Mouse (Mus musculus) layer of hippocampus, postnatal 36 days (tissue): ENCODE measurements around the gene Nsa2. TPM values are rescaled to one million over a fixed set of nuclear protein-coding genes. Genes with fewer than 3 reads are reported as not detected.

Source experiments
- DNase-seq, 2 experiments: peaks; one replicate each; pipeline ENCODE4 v3.0.0; 2022
- total RNA-seq, 2 experiments: library from RNA; stranded (reverse); gene quantifications; 2 replicates each; pipeline ENCODE4 v1.2.3; 2021

Gene Nsa2
- total RNA-seq, 2 experiments from 2014 or later = 44.5 to 49.0 TPM

DNA sequence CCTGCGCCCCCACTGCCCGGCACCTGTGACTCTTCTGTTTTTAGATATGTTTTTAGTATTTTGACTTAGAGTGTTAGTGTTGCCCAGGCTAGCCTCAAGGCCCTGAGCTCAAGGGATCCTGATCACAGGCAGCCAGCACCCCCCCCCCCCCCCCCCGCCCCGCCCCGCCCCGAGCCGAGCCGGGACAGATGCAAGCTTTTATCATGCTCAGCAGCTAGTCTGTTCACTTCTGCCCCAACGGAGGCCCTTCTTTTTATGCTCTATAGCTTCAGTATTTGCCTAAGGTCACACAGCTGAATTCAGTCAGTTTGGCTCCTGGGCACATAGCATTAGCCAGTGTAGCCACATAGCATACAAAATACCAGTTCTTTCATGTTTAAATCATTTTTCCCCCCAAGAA, 51.4 kb downstream of the Nsa2 start:
- no peak for DNase-seq

DNA sequence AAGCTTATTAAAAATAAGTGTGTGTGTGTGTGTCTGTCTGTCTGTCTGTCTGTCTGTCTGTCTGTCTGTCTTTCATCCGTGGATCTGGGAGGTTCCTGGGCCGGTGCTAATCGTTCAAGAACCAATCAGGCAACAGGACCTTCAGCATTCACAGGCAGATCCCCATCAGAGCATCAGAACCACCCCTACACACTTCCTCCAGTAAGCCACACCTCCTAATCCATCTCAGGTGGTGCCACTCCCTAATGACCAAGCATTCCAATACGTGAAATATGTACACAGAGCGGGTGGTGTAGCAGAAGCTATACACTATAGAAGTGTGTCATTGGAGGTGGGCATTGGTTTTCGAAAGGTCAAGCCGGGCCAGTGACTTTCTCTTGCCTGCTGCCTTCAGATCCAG, 55.3 kb downstream of the Nsa2 start:
- no peak for DNase-seq

DNA sequence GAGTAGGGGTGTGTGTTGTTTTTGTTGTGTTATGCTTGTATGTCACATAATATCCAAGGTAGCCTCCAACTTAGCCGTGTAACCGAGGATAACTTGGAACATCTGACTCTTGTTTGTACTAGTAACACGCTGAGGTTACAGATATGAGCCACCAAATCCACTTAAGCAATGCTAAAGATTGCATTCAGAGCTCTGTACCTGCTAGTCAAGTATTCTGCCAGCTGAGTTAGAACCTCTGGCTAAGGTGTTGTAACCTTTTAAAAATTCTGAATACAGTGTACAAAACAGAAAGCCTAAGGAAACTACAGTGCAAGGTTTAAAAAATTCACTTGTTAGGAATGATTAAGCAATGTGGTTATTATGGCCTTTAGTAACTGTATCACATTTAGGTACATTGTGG, 57.1 kb downstream of the Nsa2 start:
- no peak for DNase-seq

DNA sequence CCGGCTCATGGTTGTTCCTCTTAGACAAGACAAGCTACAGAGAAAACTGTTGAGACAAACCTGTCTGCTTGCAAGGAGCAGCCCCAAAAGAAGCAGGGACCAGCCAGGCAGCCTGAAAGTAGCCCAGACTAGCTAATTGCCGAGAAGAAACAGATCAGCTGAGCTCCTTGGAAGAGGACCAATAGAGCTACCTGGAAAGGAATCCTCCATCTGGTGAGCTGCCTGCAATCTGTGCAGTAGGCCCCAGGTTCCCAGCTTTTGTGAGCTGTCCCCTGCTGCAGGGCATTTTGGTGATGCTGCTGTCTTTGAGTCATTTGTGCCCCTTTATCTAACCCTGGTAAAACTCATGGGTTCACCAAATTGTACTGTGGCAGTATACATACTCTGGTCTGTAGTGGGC, 57.5 kb downstream of the Nsa2 start:
- DNase-seq = no peak

Other genes with a start within 250 kb of the Nsa2 start
- gene Gcnt4, start 213.2 kb downstream of the Nsa2 start, total RNA-seq = 1 to 10 TPM; 2.0 to 2.3 TPM
- gene 1700029F12Rik, start 103.6 kb downstream of the Nsa2 start, total RNA-seq = not detected
- 10 to 100 TPM; 35.0 to 37.2 TPM for gene Fam169a, start 70.7 kb downstream of the Nsa2 start, total RNA-seq
- under 1 TPM in 1 of 2 experiments, not detected in 1; 0.50 TPM for gene Gm6169, start 38.7 kb downstream of the Nsa2 start, total RNA-seq
- 10 to 100 TPM; 27.3 to 30.4 TPM for gene Gfm2, start within 50 bp of the Nsa2 start, total RNA-seq
- 100 to 1,000 TPM; 117 to 122 TPM for gene Hexb, start 60.4 kb upstream of the Nsa2 start, total RNA-seq
- gene Enc1, start 103.2 kb upstream of the Nsa2 start, total RNA-seq = 100 to 1,000 TPM; 689 to 742 TPM